Mouse (Mus musculus) left cerebral cortex, postnatal 36 days (tissue): Measurements from ENCODE around the gene Tln1. TPM values are rescaled to one million over a fixed set of nuclear protein-coding genes. Genes with fewer than 3 reads are reported as not detected.

Experiments used
- DNase-seq, 2 experiments: peaks; one replicate each; pipeline ENCODE4 v3.0.0; 2021 to 2022; ENCODE audit warnings: low spot score in 2 of 2, mixed read lengths in 1 of 2
- intact Hi-C: fragments of 180-260 bp; cut with DNase I; formaldehyde crosslinking; loops from one replicate; pipeline ENCODE4 v1.15.1; 2025
- total RNA-seq, 2 experiments: library from RNA; stranded (reverse); gene quantifications; 2 replicates each; pipeline ENCODE4 v1.2.3; 2021

The Tln1 gene
- total RNA-seq, 2 experiments from 2014 or later: 43.0 to 45.4 TPM

- no peak for DNase-seq
- intact Hi-C loops: loop anchor here (2.0 kb wide), 1 partner anchor 17 kb away; the partner anchor contains the start of genes Creb3 and Tln1
Observed at GRCm38 (mm10) chr4:43579731-43580130, 17.2 kb upstream of the Tln1 start.

DNA sequence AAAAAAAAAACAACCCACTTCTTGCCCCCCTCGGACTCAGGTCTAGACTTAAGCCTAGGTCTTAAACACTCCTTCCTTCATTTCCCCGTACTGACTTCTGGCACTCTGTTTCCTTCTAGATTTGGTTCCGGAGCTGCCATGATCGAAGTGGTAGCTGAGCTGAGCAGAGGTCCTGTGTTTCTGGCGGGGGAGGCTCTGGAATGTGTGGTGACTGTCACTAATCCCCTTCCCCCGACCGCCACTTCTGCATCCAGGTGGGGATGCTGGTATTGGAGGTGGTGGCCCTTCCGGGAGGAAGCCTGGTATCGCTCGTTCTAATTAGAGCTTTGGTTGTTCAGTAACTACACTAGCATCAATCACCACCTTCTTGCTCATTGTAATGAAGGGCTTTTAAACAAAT is 16.8 kb upstream of the Tln1 start:
- no peak for DNase-seq
- intact Hi-C loops: loop anchor here (2.0 kb wide), 1 partner anchor 16 kb away; the partner anchor contains the start of genes Creb3 and Tln1

DNA sequence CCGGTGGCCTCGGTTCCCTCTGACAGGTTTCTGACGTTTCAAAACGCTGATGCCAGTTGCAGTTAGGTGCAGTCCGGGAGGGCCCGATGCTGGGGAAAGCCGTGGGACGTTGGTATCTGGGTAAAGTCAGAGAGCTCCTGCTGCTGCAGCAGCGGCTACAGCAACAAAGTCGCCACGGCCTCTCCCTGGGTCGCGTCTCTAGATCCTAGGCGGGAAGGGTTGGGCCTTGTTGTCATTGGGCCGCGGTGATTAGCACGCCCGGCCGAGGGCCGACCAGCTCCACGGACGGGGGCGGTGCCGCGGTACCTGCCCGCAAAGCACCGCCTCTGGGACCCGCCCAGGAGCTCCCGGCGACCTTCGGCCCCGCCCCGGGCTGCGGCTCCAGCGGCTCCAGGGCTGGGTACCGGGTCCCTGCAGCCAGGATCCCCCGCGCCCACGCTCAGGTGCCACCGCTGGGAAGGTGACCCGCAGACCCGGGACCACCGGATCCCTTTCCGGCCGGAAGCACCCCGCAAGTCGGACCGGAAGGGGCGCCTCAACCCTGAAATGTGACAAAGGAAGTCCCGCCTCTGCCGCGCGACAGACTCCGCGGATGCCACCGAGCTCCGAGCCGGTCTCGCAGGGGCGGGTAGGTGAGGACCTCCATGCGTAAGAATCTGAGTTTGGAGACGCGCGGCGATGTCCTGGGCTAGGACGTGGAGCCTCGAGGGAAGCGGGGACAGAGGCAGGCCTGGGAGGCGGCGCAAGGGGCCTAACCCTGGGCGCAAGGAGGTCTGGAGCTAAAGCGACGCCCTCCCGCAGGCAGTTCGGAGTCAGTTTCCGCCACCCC is 16.1 kb upstream of the Tln1 start, which contains the start of the genes Rgp1 and Gba2:
TSS of gene Rgp1 (plus strand) at position 340 of the 829 bp plus-strand sequence.
TSS of gene Gba2 (minus strand) at position 498 of the 829 bp plus-strand sequence.
- DNase-seq: peak; percentile 90 to 92
- intact Hi-C loops: loop anchor here (2.0 kb wide), 1 partner anchor 16 kb away; the partner anchor contains the start of genes Creb3 and Tln1

DNA sequence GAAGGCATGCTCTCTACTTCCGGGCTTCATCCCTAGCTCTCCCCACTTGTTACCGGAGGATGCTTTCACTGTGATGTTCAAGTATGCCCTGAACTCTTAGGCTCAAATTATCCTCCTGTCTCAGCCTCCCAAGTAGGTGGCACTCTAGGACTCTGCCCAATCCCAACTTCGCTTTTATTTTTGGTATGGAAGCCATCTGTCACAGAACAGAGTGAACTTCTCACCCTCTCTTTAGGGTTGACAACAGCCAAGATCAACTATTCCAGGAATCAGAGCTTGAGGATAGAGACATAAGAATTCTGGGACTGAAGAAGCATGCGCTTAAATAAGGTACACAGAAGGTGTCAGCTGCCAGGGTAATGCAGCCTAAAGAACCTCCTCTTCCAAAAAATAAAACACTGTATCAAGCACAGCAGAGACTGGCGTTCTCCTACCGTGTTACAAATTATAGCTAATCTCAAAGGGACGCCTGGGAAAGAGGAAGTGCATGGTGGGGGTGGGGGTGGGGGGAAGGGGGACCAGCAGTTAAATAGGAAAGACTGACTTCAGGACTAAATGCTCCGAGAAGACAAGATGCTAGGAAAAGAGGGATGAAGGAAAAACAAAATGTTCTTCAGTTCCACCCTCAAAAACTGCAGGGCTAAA is 14.9 kb upstream of the Tln1 start:
- DNase-seq: no peak
- intact Hi-C loops: no loop called here

- no peak for DNase-seq
Observed at GRCm38 (mm10) chr4:43575356-43575755, 12.9 kb upstream of the Tln1 start.

DNA sequence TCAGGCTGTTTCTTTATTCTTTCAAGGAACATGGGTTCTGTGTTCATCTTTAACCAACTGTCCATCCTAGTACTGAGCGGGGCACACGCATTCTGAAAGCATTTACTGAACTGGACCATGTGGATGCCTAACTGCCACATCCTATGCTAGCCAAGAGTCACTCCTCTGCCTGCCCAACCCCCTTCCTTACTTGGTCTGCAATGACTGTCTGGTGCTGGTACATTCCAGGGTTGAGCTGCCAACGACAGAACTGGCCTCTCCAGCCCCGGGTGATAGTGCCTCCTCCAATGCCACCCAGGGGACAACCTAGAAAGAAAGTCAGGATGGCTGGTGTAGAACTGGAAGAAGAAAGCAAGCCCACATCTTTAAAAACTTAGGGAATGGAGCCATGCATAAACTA is 11.1 kb upstream of the Tln1 start:
- intact Hi-C loops: no loop called here
- no peak for DNase-seq

More at GRCm38 (mm10) chr4:43575356-43575755, 12.9 kb upstream of the Tln1 start:
- intact Hi-C loops: no loop called here

DNA sequence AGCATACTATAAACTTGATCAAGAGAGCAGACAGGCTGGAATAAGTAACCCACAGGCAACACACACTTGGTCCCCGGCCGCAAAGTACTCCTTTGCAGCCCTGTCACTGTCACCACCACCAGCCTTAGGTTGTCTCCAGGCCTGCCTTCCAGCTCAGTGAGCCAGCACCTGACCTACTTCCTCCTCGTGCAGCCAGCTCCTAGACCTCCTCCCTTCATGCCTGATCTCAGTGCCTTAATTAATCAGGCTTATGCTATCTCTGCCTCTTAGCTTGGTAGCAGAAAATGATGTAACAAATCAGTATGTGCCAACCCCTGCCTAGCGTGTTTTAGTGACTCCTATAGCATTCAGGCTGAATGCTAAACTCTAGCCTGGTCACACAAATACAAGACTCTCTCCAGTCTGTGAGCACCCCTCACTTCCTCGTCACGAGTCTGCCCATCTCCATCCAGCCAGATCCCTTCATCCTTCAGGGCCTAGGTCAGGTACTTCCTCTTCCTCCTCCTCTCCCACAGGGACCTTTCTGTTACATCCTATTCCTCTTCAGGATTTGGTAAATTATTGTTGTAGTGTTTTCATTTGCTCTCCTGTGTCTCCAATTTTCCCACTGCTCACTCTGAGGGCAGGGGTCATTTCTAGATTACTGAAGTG is 9.0 kb upstream of the Tln1 start:
- DNase-seq: no peak
- intact Hi-C loops: no loop called here

DNA sequence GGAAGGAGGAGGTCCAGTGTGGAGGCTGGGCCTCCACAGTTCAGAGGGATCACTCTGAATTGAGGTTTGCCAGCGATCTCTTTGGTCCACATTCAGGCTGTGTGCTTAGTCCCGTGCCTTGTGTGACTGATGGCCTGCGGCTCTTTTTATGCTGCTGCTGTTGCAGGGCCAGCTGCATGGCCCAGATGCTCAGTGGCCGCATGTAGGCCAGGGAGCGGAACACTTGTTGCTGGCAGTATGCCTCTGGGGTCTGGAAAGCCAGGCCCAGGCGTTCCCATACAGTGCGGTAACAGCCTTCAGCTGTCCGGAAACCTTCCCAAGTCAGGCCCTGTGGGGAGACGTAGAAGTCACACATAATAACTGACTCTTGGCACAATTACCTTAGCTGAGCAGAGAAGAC is 4.6 kb upstream of the Tln1 start:
- DNase-seq: no peak
- intact Hi-C loops: loop anchor here (10.0 kb wide), 1 partner anchor 532 kb away; the partner anchor contains the start of gene Stoml2

GRCm38 (mm10) chr4:43564231-43564630 is 1.7 kb upstream of the Tln1 start:
- no peak for DNase-seq
- intact Hi-C loops: loop anchor here (10.0 kb wide), 1 partner anchor 529 kb away; the partner anchor contains the start of gene Stoml2

GRCm38 (mm10) chr4:43563601-43563875 is 1.0 kb upstream of the Tln1 start:
- DNase-seq: no peak
- intact Hi-C loops: loop anchor here (2.0 to 10.0 kb wide), 3 partner anchors 15 to 529 kb away; partner anchors contain the start of genes Gba2, Rgp1 and Stoml2

DNA sequence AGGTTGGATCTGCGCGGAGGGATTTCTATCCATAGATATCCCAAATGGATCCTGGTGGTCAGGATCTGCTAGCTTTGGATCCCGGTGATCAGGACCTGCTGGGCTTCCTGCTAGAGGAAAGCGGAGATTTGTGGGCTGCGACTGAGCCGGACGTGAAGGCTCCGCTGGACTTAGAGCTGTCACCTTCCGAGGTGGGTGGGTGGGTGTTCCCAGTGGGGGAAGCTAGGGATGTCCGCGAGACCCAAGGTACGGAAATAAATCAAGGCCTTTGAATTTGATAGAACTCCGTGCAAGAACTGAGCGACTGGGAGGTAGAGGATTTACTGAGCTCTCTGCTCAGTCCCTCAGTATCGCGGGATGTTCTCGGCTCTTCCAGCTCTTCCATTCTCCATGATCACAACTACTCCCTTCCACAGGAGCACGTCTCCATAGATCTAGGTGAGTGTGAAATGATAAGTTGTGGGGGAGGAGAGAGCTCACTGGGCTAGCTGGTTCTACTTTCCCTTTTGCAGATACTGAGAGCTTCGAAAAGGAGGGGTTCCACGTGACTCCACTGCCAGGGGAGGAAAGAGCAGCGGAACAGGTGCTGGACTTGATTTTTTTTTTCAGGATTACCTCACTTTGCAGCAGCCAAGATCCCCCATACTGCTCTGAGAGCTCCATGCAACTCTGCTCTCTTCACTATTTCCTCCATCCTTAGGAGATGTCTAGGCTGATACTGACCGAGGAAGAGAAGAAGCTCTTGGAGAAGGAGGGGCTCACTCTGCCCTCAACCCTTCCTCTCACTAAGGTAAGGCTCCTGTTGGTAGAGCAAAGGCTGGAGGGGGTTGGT is 494 bp upstream of the Tln1 start:
- intact Hi-C loops: loop anchor here (2.0 to 10.0 kb wide), 3 partner anchors 16 to 528 kb away; partner anchors contain the start of genes Gba2, Rgp1 and Stoml2
- no peak for DNase-seq

- intact Hi-C loops: loop anchor here (10.0 kb wide), 1 partner anchor 527 kb away; the partner anchor contains the start of gene Stoml2
- DNase-seq: no peak
Observed at GRCm38 (mm10) chr4:43561436-43561996, 975 bp downstream of the Tln1 start.

DNA sequence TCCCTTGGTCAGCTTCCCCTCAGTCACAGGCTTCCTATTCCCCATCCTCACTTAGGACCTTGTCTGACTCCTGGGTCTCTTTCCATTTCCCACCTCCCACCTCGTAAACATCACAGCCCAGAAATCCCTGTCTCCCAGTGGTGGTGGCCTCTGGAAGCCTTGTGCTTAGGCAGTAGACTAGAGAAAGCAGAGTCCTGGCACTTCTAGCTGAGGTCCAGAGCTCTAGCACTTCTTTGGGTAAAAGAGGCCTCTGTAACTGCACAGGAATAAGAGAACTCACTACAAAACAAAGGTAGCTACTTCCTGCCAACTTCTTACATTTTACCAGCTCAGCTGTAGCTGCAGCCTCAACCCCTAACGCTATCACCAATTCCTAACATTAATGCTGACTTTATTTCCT is 1.5 kb downstream of the Tln1 start:
- intact Hi-C loops: loop anchor here (10.0 kb wide), 1 partner anchor 526 kb away; the partner anchor contains the start of gene Stoml2
- no peak for DNase-seq

DNA sequence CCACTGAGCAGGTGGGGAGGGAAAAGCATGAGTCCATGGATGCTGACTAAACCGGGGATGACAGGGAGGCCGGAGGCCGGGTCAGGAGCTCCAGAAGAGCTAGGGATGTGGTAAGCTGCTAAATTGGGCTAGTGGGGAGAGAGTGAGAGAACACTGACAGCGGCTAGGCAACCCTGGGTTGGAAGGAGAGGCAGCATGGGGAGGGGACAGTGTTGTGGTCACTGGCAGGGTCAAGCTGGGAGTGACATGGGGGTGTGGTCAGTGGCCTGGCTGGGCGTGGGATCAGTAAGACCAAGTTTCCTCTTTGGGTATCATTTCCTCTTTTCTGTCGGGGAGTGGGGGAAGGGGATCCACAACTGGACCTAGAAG is 2.3 kb downstream of the Tln1 start:
- intact Hi-C loops: loop anchor here (10.0 kb wide), 1 partner anchor 525 kb away; the partner anchor contains the start of gene Stoml2

GRCm38 (mm10) chr4:43559519-43560242 is 2.8 kb downstream of the Tln1 start:
- intact Hi-C loops: loop anchor here (5.0 to 10.0 kb wide), 2 partner anchors 67 to 525 kb away; partner anchors contain the start of genes Ccdc107 and Stoml2
- DNase-seq: no peak

More for the DNA sequence above, 2.3 kb downstream of the Tln1 start:
- DNase-seq: no peak

DNA sequence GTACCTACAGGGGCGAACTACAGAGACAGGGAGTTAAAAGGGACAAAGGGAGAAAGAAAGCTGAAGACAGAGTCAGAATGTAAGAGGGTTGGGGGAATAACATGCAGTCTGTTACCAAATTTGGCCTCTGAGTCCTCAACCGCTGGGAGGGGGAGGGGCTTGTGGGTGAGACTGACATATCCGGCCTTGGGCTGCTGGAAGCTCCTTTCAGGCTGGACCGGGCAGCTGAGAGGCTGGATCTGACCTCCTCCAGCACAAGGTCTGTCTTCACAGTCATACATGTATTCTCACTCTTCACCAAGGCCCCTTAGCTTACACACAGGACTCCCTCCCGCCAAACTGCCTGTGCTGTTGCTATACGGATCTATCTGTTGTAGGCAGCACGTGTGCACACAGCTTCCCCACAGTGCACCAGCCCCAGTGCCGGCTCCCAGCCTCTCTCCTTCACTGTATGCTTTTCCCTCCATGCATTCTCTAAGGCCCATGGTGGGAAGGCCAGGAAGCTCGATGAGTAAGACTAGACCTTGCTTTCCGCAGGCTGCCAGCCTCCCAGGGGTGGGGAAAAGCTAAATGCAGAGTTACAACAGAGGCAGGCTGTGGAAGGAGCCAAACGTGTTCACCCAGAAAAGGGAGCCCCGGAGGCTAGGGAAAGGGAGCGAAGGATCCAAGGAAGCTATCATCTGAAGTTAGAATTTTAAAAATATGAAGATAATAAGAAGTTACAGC is 3.7 kb downstream of the Tln1 start:
- no peak for DNase-seq
- intact Hi-C loops: loop anchor here (5.0 kb wide), 1 partner anchor 66 kb away; the partner anchor contains the start of gene Ccdc107

DNA sequence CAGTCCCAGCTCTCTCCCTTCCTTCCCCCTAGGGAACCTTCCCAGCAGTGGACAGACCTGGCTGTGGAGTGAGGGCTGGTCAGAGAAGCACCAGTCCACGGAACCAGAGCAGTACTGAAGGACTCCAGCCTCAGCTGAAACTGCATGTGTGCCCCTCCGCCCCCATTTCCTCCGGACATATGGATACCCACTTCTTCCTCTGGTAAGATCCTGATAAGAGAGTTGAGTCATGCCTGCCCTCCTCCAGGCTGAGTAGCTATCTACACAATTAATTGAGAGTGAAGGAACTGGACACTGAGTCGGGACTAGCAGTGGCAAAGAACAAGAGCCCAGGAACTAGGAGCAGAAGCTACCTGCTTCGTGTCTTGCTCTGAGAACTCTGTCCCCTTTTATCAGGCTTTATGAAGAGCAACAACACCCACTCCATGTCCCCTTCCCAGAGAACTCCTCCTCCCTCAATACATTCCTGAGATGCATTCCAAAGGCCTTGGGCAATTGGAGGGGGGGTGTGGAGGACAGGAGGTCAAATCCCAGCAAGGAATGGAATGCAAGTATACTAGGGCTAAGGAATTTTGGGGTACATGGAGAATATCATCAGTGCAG is 4.4 kb downstream of the Tln1 start:
- no peak for DNase-seq
- intact Hi-C loops: loop anchor here (5.0 kb wide), 1 partner anchor 66 kb away; the partner anchor contains the start of gene Ccdc107
